Mouse (Mus musculus): Measurements from ENCODE around the gene Fam189b.
"Not testable (repeated sequence)": the region's sequence is repeated elsewhere in the genome, so short reads cannot be mapped to it uniquely, and the experiment has no call there.

Fam189b gene

GRCm38 (mm10) chr3:89183058-89183958 is at the start of gene Fam189b:
Gene Fam189b (plus strand): TSS chr3:89183143.
- in situ Hi-C loops (cut with MseI, MboI), result no loop called here

GRCm38 (mm10) chr3:89133752-89134151 is 49.2 kb upstream of the Fam189b start:
- in situ Hi-C loops (cut with MseI, MboI), result no loop called here

GRCm38 (mm10) chr3:89135958-89136357 is 47.0 kb upstream of the Fam189b start, which contains the start of gene Pklr:
Gene Pklr (plus strand): TSS chr3:89136142.
- in situ Hi-C loops (cut with MseI, MboI), result no loop called here

- in situ Hi-C loops (cut with MseI, MboI), result no loop called here
Measured at GRCm38 (mm10) chr3:89136365-89136764, 46.6 kb upstream of the Fam189b start.

GRCm38 (mm10) chr3:89144821-89145220 is 38.1 kb upstream of the Fam189b start:
- in situ Hi-C loops (cut with MseI, MboI), result no loop called here

- in situ Hi-C loops (cut with MseI, MboI), result no loop called here
Measured at GRCm38 (mm10) chr3:89145566-89145965, 37.4 kb upstream of the Fam189b start.

GRCm38 (mm10) chr3:89147101-89147978 is 35.6 kb upstream of the Fam189b start:
- in situ Hi-C loops (cut with MseI, MboI), result no loop called here

GRCm38 (mm10) chr3:89147979-89148311 is 35.0 kb upstream of the Fam189b start:
- in situ Hi-C loops (cut with MseI, MboI), result no loop called here

GRCm38 (mm10) chr3:89148567-89148966 is 34.4 kb upstream of the Fam189b start:
- in situ Hi-C loops (cut with MseI, MboI), result no loop called here

- in situ Hi-C loops (cut with MseI, MboI), result no loop called here
Measured at GRCm38 (mm10) chr3:89152084-89152835, 30.7 kb upstream of the Fam189b start.

- in situ Hi-C loops (cut with MseI, MboI), result loop anchor here (5.0 kb wide), 2 partner anchors 35 to 40 kb away; no protein-coding TSS in a partner anchor
Measured at GRCm38 (mm10) chr3:89156951-89157350, 26.0 kb upstream of the Fam189b start.

GRCm38 (mm10) chr3:89158651-89159050 is 24.3 kb upstream of the Fam189b start:
- in situ Hi-C loops (cut with MseI, MboI), result loop anchor here (5.0 kb wide), 2 partner anchors 36 to 41 kb away; no protein-coding TSS in a partner anchor

- in situ Hi-C loops (cut with MseI, MboI), result loop anchor here (5.0 kb wide), 2 partner anchors 37 to 42 kb away; no protein-coding TSS in a partner anchor
Measured at GRCm38 (mm10) chr3:89159211-89159610, 23.7 kb upstream of the Fam189b start.

- in situ Hi-C loops (cut with MseI, MboI), result loop anchor here (5.0 kb wide), 2 partner anchors 37 to 42 kb away; no protein-coding TSS in a partner anchor
Measured at GRCm38 (mm10) chr3:89159616-89160344, 23.2 kb upstream of the Fam189b start, which contains the start of gene Hcn3. Gene Hcn3 (minus strand): TSS chr3:89160196.

- in situ Hi-C loops (cut with MseI, MboI), result not testable (repeated sequence)
Measured at GRCm38 (mm10) chr3:89161207-89161606, 21.7 kb upstream of the Fam189b start.

- in situ Hi-C loops (cut with MseI, MboI), result no loop called here
Measured at GRCm38 (mm10) chr3:89161786-89162185, 21.2 kb upstream of the Fam189b start.

GRCm38 (mm10) chr3:89163123-89163522 is 19.8 kb upstream of the Fam189b start:
- in situ Hi-C loops (cut with MseI, MboI), result no loop called here

- in situ Hi-C loops (cut with MseI, MboI), result no loop called here
Measured at GRCm38 (mm10) chr3:89163643-89164245, 19.2 kb upstream of the Fam189b start.

- in situ Hi-C loops (cut with MseI, MboI), result no loop called here
Measured at GRCm38 (mm10) chr3:89164506-89165267, 18.3 kb upstream of the Fam189b start, which contains the start of gene Clk2. Gene Clk2 (plus strand): TSS chr3:89164795.
